Mouse (Mus musculus) G1E (cell line): ENCODE data around the gene Myt1l.

Experiments
- CTCF ChIP-seq: IDR thresholded peaks from 2 replicates; pipeline ENCODE4 v1.5.1; 2012; ENCODE audit warnings: low read depth, low read length, inconsistent platforms, mixed read lengths
- TAL1 ChIP-seq: conservative IDR thresholded peaks from 2 replicates; pipeline ENCODE4 v1.6.1; 2012; ENCODE audit warnings: low read depth, low read length, inconsistent platforms, mixed read lengths

- TF ChIP-seq CTCF, result no peak
- no peak for TF ChIP-seq TAL1
Measured at GRCm38 (mm10) chr12:29593787-29594186, 65.6 kb downstream of the Myt1l start.
